Mouse (Mus musculus): ENCODE data around the gene Opcml. TPM values are rescaled to one million over a fixed set of nuclear protein-coding genes. Genes with fewer than 3 reads are reported as not detected.

Opcml gene
- polyA plus RNA-seq, 1 experiment from 2014 or later, result 0.02 TPM

DNA sequence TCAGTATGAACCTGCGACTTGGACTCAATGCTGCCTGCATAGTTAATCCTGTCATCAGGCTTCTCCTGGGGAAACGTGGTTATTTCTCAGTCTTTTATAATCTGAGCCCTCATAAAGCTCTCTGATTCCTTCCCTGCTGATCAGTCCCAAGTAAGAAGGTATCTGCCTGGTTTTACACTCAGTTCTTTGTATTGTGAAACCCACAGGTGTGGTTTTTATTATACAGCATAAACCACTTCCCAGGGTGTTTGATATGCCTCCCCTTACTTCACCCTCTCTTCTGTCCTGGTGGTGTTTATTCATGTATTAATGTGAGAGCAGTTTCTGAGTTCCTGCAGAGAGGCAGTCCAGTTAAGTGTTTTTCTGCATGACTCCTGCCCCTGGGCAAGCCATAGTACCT, 496.9 kb downstream of the Opcml start:
- DNase-seq, result no peak

DNA sequence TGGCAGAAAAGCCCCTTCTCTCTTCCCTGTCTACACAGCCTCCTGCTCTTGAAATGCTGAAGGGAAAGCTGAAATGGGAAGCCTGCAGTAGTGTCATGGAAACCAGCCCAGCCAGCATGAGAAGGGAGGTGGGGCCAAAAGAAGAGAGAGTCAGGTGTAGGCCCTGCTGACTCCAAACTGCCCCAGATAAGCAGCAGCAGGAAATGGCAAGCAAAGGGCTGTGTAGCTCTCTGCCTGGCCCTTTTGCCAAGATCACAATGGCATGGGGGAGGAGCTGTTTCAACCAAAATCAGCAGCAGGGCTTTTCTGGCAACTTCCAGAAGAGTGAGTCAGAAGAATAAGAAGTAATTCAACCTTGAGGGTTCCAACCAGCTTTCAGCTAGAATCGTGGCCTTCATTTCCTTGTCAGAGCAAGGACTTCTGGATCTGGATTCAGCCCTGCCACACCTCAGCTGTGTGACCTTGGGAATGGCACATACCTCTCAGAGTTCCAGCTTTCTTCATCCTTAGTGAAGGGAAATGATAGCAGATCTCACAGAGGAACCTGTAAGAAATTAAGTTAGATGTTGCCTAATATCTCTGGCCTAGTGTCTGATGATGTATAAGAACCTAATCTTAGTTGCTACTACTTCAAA, 499.2 kb downstream of the Opcml start:
- no peaks in the 10 kb centered on the region for H3K27me3 ChIP-seq (ENCODE audit: insufficient read depth, low read length)
- DNase-seq (no peak), ATAC-seq (no peak)
- H3K9ac ChIP-seq (replicated peaks), result no peak overlapping the region
- no peak overlapping the region for H3K27ac ChIP-seq (ENCODE audit: low read depth)
- H3K4me3 ChIP-seq (ENCODE audit: low read depth, low read length), result no peak overlapping the region
- no peaks in the 10 kb centered on the region for H3K9me3 ChIP-seq (ENCODE audit: low read length)
- TF ChIP-seq CTCF (IDR thresholded peaks at IDR 0.05; ENCODE audit: low read depth) (no peak), EP300 (IDR thresholded peaks at IDR 0.05; ENCODE audit: low read depth) (no peak)
- no peaks in the 10 kb centered on the region for H3K4me1 ChIP-seq (ENCODE audit: insufficient read depth)
- H3K36me3 ChIP-seq (replicated peaks; ENCODE audit: insufficient read depth, low read length), result no peaks in the 10 kb centered on the region
- H3K4me2 ChIP-seq (ENCODE audit: low read depth, low read length), result no peak overlapping the region
- 30% methylated on average over 1 of the region's 1 CpGs for WGBS (ENCODE audit: insufficient replicate concordance)

More for the DNA sequence above, 496.9 kb downstream of the Opcml start:
- TF ChIP-seq EP300 (IDR thresholded peaks at IDR 0.05; ENCODE audit: low read depth), result no peak
- TF ChIP-seq CTCF (IDR thresholded peaks at IDR 0.05; ENCODE audit: low read depth), result no peak
- no peak overlapping the region for H3K9ac ChIP-seq (replicated peaks)
- no peaks in the 10 kb centered on the region for H3K4me1 ChIP-seq (ENCODE audit: insufficient read depth)
- ATAC-seq, result no peak
- H3K4me2 ChIP-seq (ENCODE audit: low read depth, low read length), result no peak overlapping the region
- H3K27ac ChIP-seq (ENCODE audit: low read depth), result no peak overlapping the region
- H3K36me3 ChIP-seq (replicated peaks; ENCODE audit: insufficient read depth, low read length), result no peaks in the 10 kb centered on the region
- 59% methylated on average over 2 of the region's 2 CpGs for WGBS (ENCODE audit: insufficient replicate concordance)
- H3K4me3 ChIP-seq (ENCODE audit: low read depth, low read length), result no peak overlapping the region
- H3K9me3 ChIP-seq (ENCODE audit: low read length), result no peaks in the 10 kb centered on the region
- no peaks in the 10 kb centered on the region for H3K27me3 ChIP-seq (ENCODE audit: insufficient read depth, low read length)

DNA sequence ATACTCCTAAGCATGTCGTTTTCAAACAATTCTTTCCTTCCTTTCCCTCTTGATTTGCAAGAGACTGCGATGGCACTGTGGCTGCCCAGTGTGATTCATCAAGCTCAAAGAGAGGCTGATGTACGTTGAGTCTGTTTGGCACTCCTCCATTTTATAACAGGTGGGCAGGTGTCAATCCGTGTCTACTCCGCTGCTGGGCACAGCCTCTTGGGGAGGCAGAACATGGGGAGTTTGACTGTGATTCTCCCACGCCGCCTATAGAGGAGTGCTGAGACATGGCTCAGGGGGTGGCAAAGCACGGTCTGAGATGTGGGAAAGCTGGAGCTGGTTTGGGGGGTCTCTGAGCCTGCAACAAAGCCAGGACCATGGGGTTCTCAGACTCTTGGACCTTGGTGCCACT, 513.1 kb downstream of the Opcml start:
- Histone ChIP-seq H3K27ac (ENCODE audit: low read depth) (no peak overlapping the region), H3K4me2 (ENCODE audit: low read depth, low read length) (no peak overlapping the region), H3K27me3 (ENCODE audit: insufficient read depth, low read length) (no peaks in the 10 kb centered on the region), H3K9ac (replicated peaks) (no peak overlapping the region), H3K4me3 (ENCODE audit: low read depth, low read length) (no peak overlapping the region), H3K36me3 (replicated peaks; ENCODE audit: insufficient read depth, low read length) (no peaks in the 10 kb centered on the region), H3K9me3 (ENCODE audit: low read length) (no peaks in the 10 kb centered on the region), H3K4me1 (ENCODE audit: insufficient read depth) (no peaks in the 10 kb centered on the region)
- DNase-seq, result no peak
- TF ChIP-seq CTCF (IDR thresholded peaks at IDR 0.05; ENCODE audit: low read depth) (no peak), EP300 (IDR thresholded peaks at IDR 0.05; ENCODE audit: low read depth) (no peak)
- 70% methylated on average over 8 of the region's 8 CpGs for WGBS (ENCODE audit: insufficient replicate concordance)
- no peak for ATAC-seq

DNA sequence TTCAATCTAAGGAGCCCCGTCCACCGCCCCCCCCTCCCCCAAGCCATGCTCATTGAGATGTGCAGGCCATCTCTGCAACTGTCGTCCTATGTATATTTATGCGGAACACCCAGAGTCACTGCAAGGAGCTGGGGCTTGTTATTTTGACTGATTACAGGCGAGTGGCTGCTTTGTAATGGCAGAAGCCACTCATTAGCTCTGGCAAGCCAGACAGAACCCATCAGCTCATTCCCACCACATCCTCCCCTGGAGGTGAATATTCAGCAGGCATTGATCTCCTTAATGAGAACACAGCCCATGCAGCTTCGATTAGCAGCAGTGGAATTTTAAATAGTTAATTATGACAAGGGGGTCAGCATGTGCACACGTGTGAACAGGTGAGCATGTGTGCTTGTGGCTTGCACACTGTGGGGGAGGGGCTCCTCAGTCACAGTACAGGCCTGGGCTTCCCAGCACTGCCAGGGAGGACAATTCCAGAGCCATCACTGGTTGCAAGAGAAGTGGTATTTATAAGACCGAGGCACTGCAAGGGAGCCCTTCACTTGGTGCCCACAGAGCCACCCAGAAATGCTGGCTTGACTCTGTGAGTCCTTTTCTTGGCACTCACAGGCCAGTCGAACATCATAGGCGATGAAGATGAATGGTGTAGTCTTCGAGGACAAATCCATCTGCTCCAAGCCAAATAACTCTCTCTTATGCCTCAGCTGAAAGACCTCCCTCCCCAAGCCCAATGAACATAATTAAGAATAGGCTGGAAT, 516.0 kb downstream of the Opcml start:
- H3K9ac ChIP-seq (replicated peaks), result no peak overlapping the region
- H3K36me3 ChIP-seq (replicated peaks; ENCODE audit: insufficient read depth, low read length), result no peaks in the 10 kb centered on the region
- 65% methylated on average over 11 of the region's 11 CpGs for WGBS (ENCODE audit: insufficient replicate concordance)
- H3K4me1 ChIP-seq (ENCODE audit: insufficient read depth), result no peaks in the 10 kb centered on the region
- no peaks in the 10 kb centered on the region for H3K27me3 ChIP-seq (ENCODE audit: insufficient read depth, low read length)
- H3K9me3 ChIP-seq (ENCODE audit: low read length), result no peaks in the 10 kb centered on the region
- no peak for ATAC-seq
- no peak overlapping the region for H3K4me2 ChIP-seq (ENCODE audit: low read depth, low read length)
- DNase-seq, result no peak
- no peak overlapping the region for H3K27ac ChIP-seq (ENCODE audit: low read depth)
- no peak overlapping the region for H3K4me3 ChIP-seq (ENCODE audit: low read depth, low read length)
- TF ChIP-seq CTCF (IDR thresholded peaks at IDR 0.05; ENCODE audit: low read depth) (no peak), EP300 (IDR thresholded peaks at IDR 0.05; ENCODE audit: low read depth) (no peak)

DNA sequence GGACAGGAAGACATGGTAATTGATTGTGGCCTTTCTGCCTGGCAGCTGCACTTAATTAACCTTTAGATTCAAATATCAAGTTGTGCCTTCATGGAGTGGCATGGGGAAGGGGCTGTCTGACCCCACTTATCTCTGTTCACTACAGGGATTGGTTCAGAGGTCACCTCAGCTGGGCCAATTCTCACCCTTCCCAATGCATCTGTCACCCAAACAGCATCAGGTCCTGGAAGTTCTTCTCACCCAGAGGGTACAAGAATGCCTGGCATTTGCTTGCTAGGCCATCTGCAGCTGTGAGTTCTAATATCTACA, 516.5 kb downstream of the Opcml start:
- no peak for DNase-seq
- Histone ChIP-seq H3K9ac (replicated peaks) (no peak overlapping the region), H3K36me3 (replicated peaks; ENCODE audit: insufficient read depth, low read length) (no peaks in the 10 kb centered on the region), H3K4me2 (ENCODE audit: low read depth, low read length) (no peak overlapping the region), H3K27ac (ENCODE audit: low read depth) (no peak overlapping the region), H3K4me1 (ENCODE audit: insufficient read depth) (no peaks in the 10 kb centered on the region), H3K4me3 (ENCODE audit: low read depth, low read length) (no peak overlapping the region), H3K9me3 (ENCODE audit: low read length) (no peaks in the 10 kb centered on the region), H3K27me3 (ENCODE audit: insufficient read depth, low read length) (no peaks in the 10 kb centered on the region)
- no peak for ATAC-seq
- no peak for TF ChIP-seq CTCF (IDR thresholded peaks at IDR 0.05; ENCODE audit: low read depth)
- no peak for TF ChIP-seq EP300 (IDR thresholded peaks at IDR 0.05; ENCODE audit: low read depth)

DNA sequence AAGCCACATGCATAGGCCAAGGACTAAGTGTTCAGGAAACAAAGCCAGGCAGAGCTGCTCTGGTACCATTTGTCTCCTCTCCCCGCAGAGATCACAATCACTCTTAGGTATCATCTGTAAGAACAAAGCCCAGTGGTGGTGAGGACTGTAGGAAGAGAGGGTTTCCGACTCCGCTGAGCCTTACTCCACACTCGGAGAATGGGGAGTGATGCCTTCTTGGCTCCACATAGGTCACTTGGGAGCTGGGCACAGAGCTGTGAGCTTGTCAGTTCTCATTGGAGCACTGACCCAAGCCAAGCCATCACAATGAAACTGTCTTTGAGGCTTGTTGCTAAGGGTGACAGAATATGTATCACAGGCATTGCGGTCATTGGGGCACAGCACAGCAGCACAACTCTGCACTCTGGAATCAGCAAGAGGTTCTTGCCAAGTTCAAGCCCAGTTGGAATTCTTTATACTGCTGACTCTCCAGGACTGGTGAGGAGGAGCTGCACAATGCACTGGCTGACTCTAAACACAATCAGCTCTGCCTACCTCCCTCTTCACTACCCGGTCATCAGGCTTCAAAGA, 517.0 kb downstream of the Opcml start:
- 74% methylated on average over 6 of the region's 6 CpGs for WGBS (ENCODE audit: insufficient replicate concordance)

More for the DNA sequence above, 517.0 kb downstream of the Opcml start:
- no peaks in the 10 kb centered on the region for H3K9me3 ChIP-seq (ENCODE audit: low read length)
- H3K27me3 ChIP-seq (ENCODE audit: insufficient read depth, low read length), result no peaks in the 10 kb centered on the region
- H3K27ac ChIP-seq (ENCODE audit: low read depth), result no peak overlapping the region
- no peak overlapping the region for H3K4me2 ChIP-seq (ENCODE audit: low read depth, low read length)
- ATAC-seq (no peak), DNase-seq (no peak)
- no peaks in the 10 kb centered on the region for H3K36me3 ChIP-seq (replicated peaks; ENCODE audit: insufficient read depth, low read length)
- TF ChIP-seq EP300 (IDR thresholded peaks at IDR 0.05; ENCODE audit: low read depth) (no peak), CTCF (IDR thresholded peaks at IDR 0.05; ENCODE audit: low read depth) (no peak)
- H3K4me3 ChIP-seq (ENCODE audit: low read depth, low read length), result no peak overlapping the region
- no peaks in the 10 kb centered on the region for H3K4me1 ChIP-seq (ENCODE audit: insufficient read depth)
- H3K9ac ChIP-seq (replicated peaks), result no peak overlapping the region
